Mouse (Mus musculus) E14TG2a.4 (cell line): Measurements from ENCODE around the gene Vstm5.
A peak's percentile ranks its signal among the peaks of the same experiment; 100 is the strongest.
"Not testable (repeated sequence)": the region's sequence is repeated elsewhere in the genome, so short reads cannot be mapped to it uniquely, and the experiment has no call there.

Source experiments
- H3K27me3 ChIP-seq: 2 replicates; pipeline ENCODE4 v1.6.1; 2014; ENCODE audit warnings: low read length, control low read depth; ENCODE audit not compliant: insufficient read depth
- H3K36me3 ChIP-seq: 2 replicates; pipeline ENCODE4 v1.6.1; 2014; ENCODE audit warnings: low read length, control low read depth; ENCODE audit not compliant: insufficient read depth
- H3K4me1 ChIP-seq: replicated peaks from 2 replicates; pipeline ENCODE4 v1.6.1; 2014; ENCODE audit warnings: low read depth, low read length, control low read depth
- H3K4me3 ChIP-seq: replicated peaks from 2 replicates; pipeline ENCODE4 v1.5.1; 2014; ENCODE audit warnings: mild to moderate bottlenecking, low read length
- H3K9me3 ChIP-seq: 2 replicates; pipeline ENCODE4 v1.6.1; 2014; ENCODE audit warnings: low read length, control low read depth
- CTCF ChIP-seq: conservative IDR thresholded peaks from 2 replicates; pipeline ENCODE4 v1.5.1; 2014; ENCODE audit warnings: low read length
- NANOG ChIP-seq: IDR thresholded peaks from 2 replicates; pipeline ENCODE4 v1.6.1; 2014; ENCODE audit warnings: borderline replicate concordance, low read length, mixed read lengths
- POU5F1 ChIP-seq: IDR thresholded peaks from 2 replicates; pipeline ENCODE4 v1.6.1; 2014; ENCODE audit warnings: low read length, borderline replicate concordance

The Vstm5 gene

DNA sequence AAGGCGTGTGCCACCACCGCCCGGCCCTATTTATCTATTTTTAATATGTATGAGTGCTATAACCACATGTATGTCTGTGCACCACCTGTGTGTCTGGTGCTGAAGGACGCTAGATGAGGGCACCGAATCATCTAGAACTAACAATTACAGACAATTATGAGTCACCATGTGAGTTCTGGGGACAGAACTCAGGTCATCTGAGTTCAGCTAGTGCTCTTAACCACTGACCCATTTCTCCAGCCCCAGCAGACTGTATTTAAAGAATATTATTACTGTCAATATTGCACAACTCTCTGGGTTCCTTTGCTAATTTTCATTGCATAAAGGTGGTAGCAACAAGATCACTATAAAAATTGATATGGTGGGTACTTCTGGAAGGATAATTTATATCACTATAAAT is 61.2 kb downstream of the Vstm5 start:
- no peak overlapping the region for H3K4me3 ChIP-seq
- no peaks in the 10 kb centered on the region for H3K27me3 ChIP-seq
- no peak for TF ChIP-seq NANOG
- TF ChIP-seq POU5F1, result no peak
- TF ChIP-seq CTCF, result no peak
- H3K9me3 ChIP-seq, result no peaks in the 10 kb centered on the region
- H3K36me3 ChIP-seq, result no peaks in the 10 kb centered on the region
- H3K4me1 ChIP-seq, result peaks cover 15% of the 10 kb centered on the region

DNA sequence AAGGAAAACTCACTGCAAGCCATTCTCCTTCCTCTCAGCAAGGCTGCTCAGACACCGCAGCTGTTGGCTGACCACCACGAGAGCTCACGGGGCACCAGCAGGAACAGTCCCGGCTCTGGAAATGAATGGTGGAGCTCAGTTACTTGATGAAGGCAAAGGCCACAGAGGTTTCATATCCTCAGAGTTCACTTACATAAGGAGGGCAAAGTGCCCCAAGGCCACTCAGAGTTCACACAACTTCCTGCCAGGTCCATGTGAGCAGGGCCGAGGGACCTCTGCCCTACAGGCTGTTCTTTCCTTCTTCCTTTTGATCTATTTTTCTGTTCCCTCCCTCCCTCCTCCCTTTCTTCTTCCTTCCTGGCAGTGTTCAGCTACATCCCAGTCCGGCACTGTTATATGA is 62.6 kb downstream of the Vstm5 start:
- no peak for TF ChIP-seq NANOG
- no peaks in the 10 kb centered on the region for H3K9me3 ChIP-seq
- peaks cover 21% of the 10 kb centered on the region for H3K4me1 ChIP-seq
- no peaks in the 10 kb centered on the region for H3K36me3 ChIP-seq
- no peaks in the 10 kb centered on the region for H3K27me3 ChIP-seq
- H3K4me3 ChIP-seq, result no peak overlapping the region

DNA sequence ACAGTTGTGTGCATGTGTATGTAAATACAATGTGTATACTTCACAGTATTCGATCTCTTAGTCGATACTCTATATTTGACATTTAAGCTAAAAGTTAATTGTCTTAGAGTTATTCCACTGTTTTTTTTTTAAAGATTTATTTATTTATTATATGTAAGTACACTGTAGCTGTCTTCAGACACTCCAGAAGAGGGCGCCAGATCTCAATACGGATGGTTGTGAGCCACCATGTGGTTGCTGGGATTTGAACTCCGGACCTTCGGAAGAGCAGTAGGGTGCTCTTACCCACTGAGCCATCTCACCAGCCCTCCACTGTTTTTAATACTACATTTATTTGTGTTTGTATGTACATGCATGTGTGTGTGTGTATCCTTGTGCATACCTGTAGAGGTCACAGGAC is 63.2 kb downstream of the Vstm5 start:
- not testable (repeated sequence) for H3K4me3 ChIP-seq, H3K9me3 ChIP-seq, H3K27me3 ChIP-seq, H3K36me3 ChIP-seq
- peaks cover 21% of the 10 kb centered on the region for H3K4me1 ChIP-seq

DNA sequence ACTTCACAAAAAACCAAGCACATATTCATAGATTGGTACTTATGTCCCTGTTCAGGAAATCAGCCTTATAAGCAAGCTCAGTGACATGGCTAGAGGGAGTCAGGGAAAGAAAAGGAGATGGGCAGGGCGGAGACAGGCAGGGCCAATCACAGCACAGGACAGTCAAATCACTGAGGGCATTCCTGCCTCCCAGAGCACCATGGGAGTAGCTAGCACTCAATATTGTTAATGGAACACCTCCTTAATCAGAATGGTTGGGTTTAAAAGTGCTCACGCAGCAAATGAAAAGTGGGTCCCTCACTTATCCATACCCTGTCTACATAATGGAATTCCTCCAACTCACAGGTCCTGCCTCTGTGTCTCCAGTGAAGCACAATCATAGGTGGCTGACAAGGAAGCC is 64.0 kb downstream of the Vstm5 start:
- Histone ChIP-seq H3K4me3 (no peak overlapping the region), H3K4me1 (peaks cover 21% of the 10 kb centered on the region), H3K27me3 (no peaks in the 10 kb centered on the region), H3K9me3 (no peaks in the 10 kb centered on the region), H3K36me3 (peaks cover 13% of the 10 kb centered on the region)
- TF ChIP-seq POU5F1, result no peak
- TF ChIP-seq CTCF, result no peak
- TF ChIP-seq NANOG, result no peak

DNA sequence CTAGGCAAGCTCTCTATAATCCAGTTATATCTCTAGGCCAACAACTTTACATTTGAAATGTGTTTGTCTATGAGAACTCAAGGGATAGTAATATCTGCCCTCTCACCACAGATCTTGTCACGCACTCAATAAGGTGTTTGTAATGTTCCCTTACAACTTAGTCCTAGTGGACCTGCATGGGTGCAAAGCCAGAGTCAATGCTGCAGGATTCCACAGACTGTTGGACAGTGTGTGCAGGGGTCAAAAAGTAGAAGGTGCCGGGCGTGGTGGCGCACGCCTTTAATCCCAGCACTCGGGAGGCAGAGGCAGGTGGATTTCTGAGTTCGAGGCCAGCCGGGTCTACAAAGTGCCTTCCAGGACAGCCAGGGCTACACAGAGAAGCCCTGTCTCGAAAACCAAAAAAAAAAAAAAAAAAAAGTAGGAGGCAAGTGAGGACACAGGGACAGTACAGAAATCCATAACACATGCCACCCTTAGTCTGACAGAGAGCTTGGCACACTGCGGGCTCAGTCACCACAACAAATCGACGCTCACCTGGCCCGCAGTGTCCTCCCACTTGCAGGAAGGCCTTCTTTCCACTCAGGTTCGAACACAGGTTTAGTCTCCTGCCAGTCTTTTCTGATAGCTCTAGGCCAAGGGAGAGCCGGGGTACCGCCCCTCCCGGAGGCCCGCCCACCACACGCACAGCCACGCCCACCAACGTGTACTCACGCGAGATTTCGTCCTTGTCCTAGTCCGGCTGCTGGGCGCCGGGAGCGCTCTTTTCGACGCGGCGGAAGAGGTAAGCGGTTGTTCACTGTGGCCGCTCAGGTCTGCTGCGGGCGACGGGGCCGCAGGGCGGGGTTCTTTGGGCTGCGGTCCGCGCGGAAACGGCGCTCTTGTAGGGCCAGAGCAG is 66.9 kb downstream of the Vstm5 start, which contains the start of gene Taf1d:
TSS of gene Taf1d (plus strand) at position 712 of the 895 bp plus-strand sequence.
- Histone ChIP-seq H3K4me1 (peaks cover 49% of the 10 kb centered on the region), H3K27me3 (no peaks in the 10 kb centered on the region), H3K4me3 (peak within 1 kb of the TSS; percentile 97), H3K9me3 (no peaks in the 10 kb centered on the region), H3K36me3 (peaks cover 42% of the 10 kb centered on the region)
- no peak for TF ChIP-seq NANOG
- no peak for TF ChIP-seq POU5F1
- no peak for TF ChIP-seq CTCF

DNA sequence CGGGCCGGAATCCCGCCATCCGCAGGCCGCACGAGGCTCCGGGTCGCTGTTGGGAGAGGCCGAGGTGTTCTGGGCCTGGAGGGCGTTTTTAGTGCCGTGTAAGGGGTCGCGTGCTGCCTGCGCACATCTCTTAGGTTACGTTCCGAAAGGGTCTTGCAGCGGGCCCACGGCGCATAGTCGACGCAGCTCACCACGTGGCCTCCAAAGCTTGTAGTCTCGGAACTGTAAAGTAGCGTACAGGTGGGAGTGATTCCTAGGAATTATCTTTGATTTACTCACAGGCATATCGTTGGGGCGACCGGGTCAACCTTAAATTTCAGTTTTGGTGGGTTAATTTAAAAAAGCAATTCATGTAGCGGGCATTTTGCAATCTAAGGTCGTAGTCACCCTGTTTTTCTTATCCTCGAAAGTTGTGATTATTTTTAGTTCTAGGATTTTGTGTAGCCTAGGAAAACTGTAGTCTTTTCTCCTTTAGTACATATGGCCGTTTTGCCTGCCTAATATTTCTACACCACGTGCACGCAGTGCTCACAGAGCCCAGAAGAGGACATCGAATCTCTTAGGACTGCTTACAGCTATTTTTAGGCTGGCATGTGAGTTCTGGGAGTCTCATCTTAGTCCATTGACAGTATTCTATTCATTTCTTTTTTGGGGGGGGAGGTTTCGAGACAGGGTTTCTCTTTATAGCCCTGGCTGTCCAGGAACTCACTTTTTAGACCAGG is 67.7 kb downstream of the Vstm5 start, which contains the start of gene 4931406C07Rik:
TSS of gene 4931406C07Rik (minus strand) at position 51 of the 722 bp plus-strand sequence.
- Histone ChIP-seq H3K36me3 (peaks cover 49% of the 10 kb centered on the region), H3K4me3 (peak within 1 kb of the TSS; percentile 97), H3K4me1 (peaks cover 53% of the 10 kb centered on the region), H3K9me3 (no peaks in the 10 kb centered on the region), H3K27me3 (no peaks in the 10 kb centered on the region)
- TF ChIP-seq CTCF (no peak), POU5F1 (no peak), NANOG (no peak)

DNA sequence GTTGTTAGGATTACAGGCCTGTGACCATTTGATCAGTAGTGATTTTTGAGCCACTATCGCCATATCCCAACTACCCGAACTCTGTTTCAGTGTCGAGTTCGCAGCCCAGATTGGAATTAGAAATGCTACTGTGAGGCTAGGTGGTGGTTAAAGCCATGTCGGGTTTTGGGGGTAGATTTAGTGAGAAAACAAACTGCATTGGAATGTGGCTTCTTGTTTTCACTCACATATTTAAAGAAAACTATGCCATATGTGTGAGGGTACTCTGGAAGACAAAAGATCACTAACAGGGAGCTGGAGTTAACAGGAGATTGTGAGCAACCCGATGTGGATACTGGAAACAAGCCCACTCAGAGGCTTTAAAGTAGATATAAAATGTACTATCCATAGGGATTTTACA is 68.4 kb downstream of the Vstm5 start:
- H3K9me3 ChIP-seq, result no peaks in the 10 kb centered on the region
- no peaks in the 10 kb centered on the region for H3K27me3 ChIP-seq
- TF ChIP-seq NANOG, result no peak
- no peak for TF ChIP-seq POU5F1
- no peak for TF ChIP-seq CTCF
- peaks cover 58% of the 10 kb centered on the region for H3K4me1 ChIP-seq
- H3K4me3 ChIP-seq, result peak overlapping the region; percentile 97
- peaks cover 56% of the 10 kb centered on the region for H3K36me3 ChIP-seq

DNA sequence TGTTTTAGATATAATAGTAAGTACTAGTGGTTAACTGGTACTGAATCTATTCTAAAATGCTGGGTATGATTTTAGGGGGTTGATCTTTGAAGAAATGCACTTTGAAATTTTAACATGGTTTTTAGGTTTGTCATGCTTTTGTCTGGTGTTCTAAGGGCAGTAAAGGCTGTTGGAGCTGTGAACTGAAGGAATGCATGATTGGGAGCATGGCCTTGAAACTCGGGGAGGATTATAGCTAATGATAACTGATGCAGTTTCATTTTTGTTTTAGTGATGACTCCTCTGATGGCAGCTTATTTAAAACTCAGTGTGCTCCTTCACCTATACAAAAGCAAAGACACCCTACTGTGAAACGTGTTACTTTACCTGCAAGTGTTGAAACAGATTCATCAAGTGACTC is 69.4 kb downstream of the Vstm5 start:
- Histone ChIP-seq H3K4me3 (peak overlapping the region; percentile 97), H3K36me3 (peaks cover 66% of the 10 kb centered on the region), H3K4me1 (peaks cover 60% of the 10 kb centered on the region), H3K9me3 (no peaks in the 10 kb centered on the region), H3K27me3 (no peaks in the 10 kb centered on the region)
- TF ChIP-seq POU5F1, result no peak
- TF ChIP-seq NANOG, result no peak
- TF ChIP-seq CTCF, result no peak
